Mouse (Mus musculus) thymus, postnatal 14 days (tissue): ENCODE measurements around the gene Stk32b.

Experiments
- DNase-seq: peaks from one replicate; pipeline ENCODE4 v3.0.0; 2021

The Stk32b gene

DNA sequence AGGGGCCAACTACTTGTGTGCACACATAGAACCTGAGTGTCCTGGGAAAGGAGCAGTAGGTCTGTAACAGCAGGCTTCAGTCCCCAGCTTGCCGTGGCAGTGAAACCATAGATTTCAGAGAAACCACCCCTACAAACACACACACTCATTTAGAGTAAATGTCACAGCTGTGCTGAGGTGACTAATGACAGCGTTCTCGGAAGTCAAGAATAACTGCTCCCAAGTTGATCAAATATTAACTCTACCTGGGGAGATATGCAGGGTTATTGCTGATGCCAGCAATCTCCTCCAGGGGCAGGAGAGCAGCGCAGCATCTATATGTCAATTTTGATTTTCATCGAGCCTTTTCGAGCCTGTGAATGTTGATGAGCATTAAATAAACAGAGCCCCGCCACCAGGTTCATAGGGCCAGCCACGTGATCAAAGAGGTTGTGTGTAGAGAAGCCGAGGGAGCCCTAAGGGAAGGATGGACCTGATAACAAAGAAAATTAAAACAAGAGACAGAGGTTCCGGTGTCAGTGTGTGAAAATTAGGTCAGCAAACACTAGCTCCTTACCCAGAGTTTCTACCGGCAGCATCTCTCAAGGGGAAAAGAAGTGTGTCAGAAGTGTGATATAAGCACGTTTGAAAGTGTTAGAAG, 210.0 kb downstream of the Stk32b start:
- no peak for DNase-seq

DNA sequence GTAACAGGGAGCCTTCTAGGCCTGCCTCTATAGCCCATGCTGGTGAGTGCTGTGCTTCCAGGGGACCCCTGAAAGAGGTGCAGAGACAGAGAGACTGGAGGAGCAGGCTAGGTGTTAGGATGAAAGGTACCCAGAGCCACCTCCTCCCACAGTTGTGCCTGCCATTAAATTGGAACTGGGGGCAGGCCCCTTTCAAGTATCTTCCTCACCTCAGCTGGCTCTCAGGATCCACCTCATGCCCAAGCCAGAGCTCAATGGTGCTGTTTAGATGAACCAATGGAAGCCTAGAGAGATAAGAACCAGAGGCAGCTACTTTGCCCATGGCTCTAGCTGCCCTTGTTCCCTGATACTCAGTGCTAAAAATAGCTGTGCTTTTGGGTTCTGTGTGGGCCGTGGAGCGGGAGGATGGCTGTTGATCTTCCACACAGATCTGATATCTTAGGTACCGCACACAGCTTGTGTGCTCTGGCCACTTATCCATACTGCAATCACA, 221.9 kb downstream of the Stk32b start:
- no peak for DNase-seq

DNA sequence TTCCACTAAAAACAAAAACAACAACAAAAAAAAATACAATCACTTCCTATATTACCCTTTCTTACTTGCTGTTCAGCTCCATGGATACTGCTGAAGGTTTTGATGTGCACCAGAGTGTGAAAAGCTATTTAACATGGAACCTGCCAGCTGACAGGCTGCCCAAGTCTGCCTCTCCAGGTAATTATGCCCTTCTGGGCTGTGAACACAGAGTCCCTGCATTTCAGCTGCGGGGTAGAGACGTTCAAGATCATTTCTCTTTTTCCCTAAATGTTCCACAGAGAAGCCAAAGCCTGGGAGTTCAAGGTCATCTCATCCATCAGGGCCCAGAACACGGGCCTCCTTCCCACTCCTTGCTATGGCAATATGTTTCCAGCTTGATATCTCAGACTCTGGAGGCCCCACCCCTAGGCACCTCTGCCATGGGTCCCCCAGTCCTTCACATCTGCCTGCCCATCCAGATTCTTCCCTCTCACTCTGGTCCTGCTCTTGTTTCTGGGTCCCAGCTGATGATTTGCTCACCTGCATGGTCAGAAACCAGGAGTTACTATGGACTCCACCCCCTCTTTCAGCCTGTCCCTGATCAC, 244.9 kb downstream of the Stk32b start:
- DNase-seq: no peak

DNA sequence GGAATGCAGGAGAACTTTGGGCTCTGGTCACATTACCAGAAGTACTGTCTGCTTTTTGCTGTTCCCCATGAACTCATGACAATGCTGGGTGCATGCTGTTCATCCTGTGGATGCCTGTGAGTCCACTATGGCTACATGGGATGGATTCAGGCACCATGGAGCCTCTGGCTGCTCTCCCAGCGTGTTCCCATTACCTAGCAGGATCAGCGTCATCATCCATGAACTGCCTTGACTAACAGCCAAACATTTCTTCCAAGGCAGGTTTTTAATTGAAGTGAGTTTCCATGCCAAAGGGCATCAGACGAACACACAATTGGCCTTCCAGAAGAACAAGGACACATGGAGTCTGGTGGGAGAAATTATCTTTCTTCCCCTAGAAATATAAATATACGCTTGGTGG, 245.4 kb downstream of the Stk32b start:
- DNase-seq: no peak

DNA sequence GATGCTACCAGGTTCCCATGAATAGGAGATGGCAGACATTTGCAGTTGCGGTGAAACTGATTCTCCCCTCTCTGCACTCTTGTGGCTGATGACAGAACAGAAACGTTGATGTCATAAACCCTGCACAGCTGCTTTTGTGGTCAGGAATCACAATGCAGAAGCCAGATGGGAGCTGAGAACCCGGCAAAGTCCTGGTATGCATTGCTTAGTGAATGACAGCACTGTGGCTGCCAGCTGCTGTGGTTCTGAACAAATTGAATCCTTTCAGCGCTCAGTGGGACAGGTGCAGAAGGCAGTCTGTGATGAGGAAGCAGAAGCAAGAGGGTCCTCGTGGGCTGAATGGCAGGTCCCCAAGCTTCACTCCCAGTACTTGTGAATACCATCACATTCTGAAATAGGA, 247.9 kb downstream of the Stk32b start:
- DNase-seq: no peak

DNA sequence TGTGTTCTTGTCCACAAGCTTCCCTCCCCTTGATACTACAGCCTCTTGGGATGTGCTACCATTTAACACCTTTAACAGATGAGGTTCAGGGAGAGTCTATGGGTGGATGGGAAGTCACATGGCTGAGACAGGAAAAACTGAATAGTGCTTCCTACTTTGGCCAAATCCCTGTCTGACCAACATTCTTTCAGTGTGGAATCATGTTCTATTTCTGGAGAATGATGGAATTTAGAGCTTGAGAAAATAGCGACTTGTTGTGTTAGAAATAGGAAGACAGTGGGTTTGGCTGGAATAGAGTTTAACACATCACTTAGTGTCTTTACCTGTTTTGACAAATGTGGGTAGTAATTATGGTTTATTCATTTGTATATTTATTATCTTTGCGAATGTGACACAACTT, 249.3 kb downstream of the Stk32b start:
- no peak for DNase-seq

DNA sequence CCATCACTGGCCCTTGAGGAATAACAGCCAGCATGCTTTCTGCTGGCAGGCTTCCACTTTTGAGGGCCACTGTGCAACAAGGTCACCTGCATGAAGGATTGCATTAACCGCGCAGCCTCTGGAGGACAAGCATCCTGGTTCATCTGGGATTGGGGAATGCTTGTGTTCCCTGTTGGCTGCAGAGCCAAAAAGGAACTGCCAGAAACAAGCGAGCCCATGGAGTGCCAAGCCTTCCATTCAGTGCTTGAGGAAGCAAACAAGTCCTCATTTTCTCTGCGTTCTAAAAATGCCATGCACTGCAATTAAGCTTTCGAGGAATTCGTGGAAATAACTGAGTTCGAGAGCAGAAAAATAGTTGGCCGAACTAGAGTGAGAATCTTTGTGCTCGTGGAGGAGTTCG, 251.5 kb downstream of the Stk32b start:
- DNase-seq: no peak

DNA sequence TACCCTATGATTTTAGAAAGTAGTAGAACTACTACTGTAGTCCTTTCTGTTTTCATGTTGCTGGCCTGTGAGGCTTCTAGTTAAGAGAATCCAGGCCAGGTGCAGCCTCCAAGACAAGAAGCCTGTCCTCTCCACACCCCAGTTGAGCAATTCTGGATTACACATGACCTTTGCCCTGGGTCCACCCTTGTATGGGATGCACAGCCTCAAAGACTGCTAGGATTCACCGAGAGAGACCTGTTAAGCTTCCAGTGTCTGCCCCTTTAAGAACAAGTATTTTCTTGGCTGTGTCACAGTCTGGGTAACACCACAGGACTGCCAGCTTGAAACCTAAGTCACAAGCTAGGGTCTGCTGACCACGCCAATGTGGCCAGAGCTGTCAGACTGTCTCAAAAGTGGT, 258.7 kb downstream of the Stk32b start:
- no peak for DNase-seq

DNA sequence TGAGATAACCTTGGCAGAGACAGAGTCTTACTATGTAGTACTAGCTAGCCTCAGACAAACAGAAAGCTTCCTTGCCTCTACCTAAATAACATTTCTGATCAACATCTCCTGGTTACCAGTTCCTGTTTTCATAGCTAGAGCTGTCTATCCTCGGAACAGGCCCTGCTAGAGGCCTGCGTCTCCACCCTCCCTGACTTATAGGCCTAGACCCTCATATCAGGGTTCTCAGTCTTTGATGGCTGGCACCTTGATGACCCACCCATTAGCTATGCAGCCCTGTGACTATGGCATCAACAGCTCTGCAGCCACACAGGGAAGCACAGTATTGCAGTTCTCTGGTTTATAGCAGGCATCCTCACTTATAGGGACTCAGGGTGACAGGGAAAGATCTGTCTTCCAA, 259.1 kb downstream of the Stk32b start:
- DNase-seq: no peak

DNA sequence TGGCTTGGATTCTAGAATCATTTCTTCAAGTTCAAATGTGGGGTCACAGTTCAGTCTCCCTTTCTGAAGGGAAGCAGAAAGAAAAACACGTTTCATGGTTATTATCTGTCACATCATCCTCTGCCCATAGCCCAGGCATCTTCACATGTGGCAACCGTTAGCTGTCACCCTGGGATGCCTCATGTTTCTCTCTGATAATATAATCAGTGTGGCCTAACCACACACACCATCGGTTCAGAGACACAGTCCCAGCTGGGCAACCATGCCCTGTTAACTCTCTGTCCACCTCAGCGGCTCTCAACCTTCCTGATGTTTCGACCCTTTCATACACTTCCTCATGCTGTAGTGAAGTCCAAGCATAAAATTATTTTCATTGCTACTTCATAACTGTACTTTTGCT, 259.8 kb downstream of the Stk32b start:
- no peak for DNase-seq

DNA sequence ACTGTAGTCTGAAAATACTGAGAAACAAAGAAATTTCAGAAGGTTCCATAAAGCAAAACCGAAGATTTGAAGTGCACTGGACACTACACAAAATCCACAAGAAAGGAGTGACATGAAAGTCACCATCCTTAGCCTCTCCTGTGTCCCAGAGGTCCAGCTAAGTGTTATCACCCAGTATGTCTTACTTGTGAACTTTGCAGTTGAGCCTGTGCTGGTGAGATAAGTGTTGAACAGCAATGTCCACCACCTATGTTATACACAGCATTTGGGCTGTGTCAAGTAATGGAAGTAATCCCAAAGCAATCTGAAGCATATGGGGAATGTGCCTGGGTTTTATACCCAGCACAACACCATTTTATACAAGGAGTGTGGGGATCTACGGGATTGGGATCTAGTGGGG, 260.4 kb downstream of the Stk32b start:
- no peak for DNase-seq

DNA sequence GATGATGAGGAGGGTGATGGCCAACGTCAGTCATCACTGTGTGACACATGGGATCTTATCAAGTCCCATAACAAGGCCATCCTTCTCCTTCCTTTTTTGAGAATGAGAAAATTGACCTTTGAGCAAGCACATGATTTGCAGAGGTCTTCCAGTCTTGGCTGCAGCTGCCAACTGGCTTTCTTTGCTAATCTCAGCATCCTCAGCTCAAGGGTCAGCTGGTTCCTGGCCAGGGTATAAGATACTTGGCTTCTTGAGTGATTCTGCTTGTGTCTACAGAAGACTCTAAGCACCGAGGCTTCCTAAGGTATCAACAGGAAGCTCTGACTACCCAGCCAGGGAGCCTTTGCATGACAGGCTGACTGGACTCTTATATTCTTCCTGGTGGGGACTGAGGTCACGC, 269.4 kb downstream of the Stk32b start:
- DNase-seq: no peak

DNA sequence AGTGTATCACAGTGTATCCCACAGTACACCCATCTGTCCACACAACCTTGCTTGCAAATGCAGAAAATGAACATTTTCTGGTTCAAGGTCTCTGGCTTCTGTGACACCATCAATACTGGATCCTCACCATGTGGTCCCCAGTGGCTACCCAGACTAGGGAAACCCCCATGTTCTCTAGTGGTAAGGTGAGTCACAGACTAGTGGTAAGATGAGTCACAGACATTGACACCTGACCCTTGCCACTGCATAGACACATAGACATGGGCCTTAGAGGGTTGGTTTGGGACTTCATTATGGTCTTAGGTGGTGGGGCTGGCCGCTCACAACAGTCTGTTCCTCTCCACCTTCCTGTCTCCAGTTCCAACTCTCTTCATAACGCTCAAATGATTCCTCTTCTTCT, 274.2 kb downstream of the Stk32b start:
- no peak for DNase-seq

DNA sequence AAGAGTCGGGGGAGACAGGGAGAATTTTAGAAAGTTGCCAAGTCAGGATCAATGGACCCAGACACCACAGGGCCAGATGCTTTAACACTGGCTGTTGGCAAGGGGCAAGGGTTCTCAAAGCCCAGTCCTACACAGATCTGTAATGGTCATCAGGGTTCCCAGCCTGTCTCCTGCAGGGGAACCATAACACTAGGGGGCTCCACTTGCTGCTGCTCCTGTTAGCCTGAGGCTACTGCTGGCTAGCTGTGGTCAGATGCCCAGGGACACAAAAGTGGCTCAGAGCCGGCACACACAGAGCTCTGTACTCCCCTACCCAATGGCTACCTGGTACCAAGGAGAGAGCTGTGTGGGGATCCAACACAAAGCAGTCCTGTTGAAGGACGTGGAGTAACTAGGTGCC, 281.6 kb downstream of the Stk32b start:
- no peak for DNase-seq

DNA sequence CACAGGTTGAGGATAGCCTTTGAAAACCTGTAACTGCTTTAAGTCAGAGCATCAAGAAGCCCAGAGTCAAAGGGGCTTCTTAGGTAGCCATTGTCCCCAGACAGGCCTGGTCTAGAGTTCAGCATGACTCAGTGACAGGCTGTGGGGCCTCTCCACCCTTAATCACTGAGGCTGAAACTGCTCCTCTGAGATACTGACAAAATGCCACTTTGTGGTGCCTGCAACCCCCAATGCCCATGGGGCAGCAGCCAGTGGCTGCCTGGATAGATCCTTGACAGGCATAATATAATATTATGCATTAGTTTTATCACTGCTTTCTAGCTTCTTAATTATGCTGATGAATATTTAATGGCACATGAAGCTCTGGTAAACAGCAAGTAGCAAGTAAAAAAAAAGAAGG, 289.8 kb downstream of the Stk32b start:
- no peak for DNase-seq

DNA sequence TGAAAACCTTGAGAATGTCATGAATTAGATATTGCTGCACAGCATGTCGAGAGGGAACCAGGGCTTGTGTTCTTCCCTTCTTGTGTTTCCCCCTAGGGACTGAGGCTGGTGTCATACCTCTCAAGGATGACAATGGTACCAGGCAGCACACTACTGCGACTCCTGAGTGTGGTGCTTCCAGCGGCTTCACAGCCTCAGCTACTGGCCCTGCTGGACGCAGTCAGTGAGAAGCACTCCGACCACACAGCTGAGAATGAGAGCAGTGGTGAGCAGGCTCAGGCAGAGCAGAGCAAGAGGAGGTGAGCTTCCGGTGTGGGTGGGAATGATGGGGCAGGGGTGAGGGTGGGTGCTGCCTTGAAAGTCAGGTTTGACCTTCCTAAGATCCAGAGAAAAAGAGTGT, 297.9 kb downstream of the Stk32b start:
- DNase-seq: no peak
